Mouse (Mus musculus): ENCODE data around the gene Mfng. TPM values are rescaled to one million over a fixed set of nuclear protein-coding genes. Genes with fewer than 3 reads are reported as not detected.

The Mfng gene
- total RNA-seq, 2 experiments from 2014 or later = 11.2 to 11.8 TPM

DNA sequence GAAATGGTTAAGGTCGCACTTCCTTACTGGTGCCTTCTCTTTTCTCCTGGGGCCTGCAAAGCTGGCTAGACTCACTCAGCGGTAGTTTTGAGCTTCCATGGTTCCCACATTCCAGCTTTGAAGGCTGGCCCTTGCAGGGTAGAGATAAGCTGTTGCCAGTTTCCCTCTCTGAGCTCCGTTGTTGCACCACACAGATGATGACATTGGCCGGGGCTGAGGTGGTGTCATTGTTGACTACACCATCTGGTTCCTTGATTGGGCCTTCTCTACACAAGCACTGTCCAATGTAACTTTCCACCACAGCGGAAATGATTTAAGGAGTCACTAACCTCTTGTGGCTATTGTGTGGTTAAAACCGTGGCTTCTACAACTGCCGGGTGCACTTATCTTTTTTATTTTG is 52.7 kb downstream of the Mfng start:
- intact Hi-C loops (cut with DNase I) = loop anchor here (1.0 kb wide), 1 partner anchor 97 kb away; no protein-coding TSS in a partner anchor
- peak; percentile 49 to 54 for DNase-seq

DNA sequence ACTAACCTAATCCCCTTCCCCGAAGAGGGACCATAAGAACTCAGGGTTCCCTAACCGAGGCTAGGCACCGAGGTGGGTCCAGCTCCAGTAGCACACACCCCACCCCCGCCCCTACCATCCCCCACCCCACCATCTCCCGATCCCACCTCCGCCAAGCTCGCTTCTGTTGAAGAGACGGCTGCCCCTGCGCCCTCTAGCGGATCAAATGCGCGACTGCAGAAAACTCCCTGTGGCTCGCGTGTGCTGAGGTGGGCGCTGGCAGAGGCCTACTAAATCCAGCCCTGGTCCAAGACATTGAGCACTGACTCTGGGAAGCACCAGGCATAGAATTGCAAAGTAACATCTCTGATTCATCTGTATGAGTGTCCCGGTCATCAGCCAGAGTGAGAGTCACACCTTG is 53.2 kb downstream of the Mfng start:
- intact Hi-C loops (cut with DNase I) = loop anchor here (1.0 kb wide), 1 partner anchor 97 kb away; no protein-coding TSS in a partner anchor
- DNase-seq = peak; percentile 63 to 71

DNA sequence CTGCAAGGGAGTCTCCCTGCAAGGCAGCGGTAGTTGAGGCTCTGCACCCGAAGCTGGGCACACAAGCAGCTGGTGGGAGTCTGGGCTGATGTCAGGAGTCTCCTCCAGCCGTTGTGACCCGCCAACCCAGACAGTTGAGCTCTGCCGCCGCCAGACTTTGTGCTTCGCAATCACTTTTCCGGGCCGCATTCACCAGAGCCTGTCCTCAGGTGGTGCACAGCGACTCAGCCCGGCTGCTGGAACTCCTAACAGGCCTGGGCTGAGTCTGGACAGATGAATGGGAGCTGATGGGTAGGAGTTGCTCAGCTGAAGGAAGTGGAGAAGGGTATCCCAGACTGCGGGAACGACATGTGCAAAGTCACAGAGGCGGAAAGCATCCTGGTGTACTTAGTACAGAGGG is 53.9 kb downstream of the Mfng start:
- peak in 1 of 2 experiments; percentile 16 for DNase-seq
- intact Hi-C loops (cut with DNase I) = no loop called here

DNA sequence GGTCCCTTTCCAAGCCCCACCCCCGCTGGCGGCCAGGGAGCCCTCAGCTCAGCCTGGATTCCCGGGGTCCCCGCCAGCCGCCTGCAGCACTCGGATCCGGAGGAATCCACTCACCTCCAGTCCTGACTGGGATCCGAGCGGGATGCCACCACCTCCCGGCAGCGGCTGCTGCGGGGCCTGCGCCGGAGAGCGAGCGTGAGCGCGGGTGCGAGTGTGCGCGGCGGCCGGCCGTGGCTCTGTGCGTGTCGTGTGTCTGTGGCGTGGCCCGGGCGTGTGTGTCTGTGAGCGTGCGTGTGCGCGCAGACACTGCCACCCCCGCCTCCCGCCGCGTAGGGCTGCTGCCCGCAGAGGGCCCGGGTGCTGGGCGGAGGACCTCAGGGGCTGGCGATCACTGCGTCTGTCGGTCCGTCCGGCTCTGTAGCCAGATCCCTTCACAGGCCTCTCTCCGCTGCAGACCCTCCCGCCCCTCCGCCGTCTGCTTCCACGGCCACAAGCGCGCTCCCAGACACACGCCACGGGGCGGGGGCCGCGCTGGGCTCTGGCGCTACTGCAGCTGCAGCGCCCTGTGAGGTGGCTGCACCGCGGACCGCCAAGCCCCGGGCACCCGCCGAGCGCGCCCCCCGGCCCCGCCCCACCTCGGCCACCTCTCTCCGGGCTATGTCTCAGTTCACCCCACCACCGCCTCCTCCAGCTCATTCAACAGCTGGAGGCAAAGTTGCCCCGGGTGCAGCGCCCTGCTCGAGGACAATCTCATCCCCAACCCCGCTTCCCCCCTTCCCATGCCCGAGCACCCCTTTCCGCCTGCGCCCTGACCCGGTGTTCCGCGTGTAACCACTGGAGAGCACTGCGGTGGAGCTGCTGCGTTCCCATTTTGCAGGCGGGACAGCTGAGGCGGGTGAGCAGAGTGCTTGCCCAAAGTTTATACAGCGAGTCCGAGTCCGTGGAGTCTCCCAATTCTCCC is 54.7 kb downstream of the Mfng start, which contains the start of gene Elfn2:
Gene Elfn2, minus strand, starts transcription at position 482 of the 961 bp plus-strand sequence.
- intact Hi-C loops (cut with DNase I) = no loop called here
- peak in 1 of 2 experiments; percentile 6 for DNase-seq

DNA sequence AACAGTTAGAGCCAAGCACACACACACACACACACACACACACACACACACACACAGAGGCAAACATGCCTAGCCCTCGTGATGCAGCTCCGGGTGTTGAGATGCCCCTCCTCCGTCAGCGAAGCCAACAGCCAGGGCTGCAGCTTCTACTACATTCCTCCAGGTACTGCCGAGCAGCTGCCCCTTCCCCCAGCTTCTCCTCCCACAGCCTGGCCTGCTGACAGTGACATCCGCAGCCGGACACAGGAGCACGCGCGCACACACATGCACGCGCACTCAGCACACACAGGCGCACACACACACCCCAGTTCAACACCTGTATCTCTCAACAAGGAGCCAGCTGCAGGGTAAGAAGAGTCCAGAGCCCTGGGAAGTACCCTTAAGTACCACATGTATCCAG is 56.3 kb downstream of the Mfng start:
- intact Hi-C loops (cut with DNase I) = no loop called here
- no peak for DNase-seq

DNA sequence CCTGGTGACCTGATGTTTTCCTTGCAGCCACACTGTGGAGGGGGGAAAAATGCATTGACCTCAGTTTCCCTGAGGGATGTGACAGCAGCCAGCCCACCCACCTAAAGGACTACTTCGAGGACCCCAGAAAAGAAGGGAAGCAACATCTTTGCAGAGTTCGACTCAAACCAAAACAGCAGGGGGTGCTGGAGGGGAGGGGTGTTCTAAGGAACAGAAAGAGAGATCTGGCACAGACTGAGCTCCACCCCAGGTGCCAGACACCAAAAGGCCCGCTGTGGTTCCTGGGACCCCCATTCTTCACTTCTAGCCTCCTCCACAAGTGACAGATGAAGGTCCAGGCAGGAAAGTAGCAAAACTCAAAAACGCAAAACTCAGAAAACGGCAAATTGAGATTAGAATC is 57.4 kb downstream of the Mfng start:
- intact Hi-C loops (cut with DNase I) = no loop called here
- DNase-seq = no peak

DNA sequence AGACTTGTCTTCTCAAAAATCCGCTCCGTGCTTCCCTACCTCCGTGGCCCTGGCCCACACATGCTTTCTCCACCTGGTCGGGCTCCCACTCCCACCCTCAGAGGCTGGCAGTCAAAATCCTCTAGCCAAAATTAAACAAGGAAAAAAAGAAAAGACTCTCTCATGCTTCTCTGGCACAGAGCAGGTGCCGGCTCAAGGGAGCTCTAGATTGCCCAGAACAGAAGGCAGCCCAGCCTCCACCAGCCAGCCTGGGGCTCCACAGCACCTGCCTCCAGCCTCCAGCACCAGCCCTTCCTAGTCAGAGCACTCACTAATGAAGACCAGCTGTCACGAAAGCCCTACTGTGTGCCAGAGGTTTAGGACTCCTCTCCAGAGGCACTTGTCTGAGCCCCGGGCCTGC is 59.5 kb downstream of the Mfng start:
- no peak for DNase-seq
- intact Hi-C loops (cut with DNase I) = no loop called here

DNA sequence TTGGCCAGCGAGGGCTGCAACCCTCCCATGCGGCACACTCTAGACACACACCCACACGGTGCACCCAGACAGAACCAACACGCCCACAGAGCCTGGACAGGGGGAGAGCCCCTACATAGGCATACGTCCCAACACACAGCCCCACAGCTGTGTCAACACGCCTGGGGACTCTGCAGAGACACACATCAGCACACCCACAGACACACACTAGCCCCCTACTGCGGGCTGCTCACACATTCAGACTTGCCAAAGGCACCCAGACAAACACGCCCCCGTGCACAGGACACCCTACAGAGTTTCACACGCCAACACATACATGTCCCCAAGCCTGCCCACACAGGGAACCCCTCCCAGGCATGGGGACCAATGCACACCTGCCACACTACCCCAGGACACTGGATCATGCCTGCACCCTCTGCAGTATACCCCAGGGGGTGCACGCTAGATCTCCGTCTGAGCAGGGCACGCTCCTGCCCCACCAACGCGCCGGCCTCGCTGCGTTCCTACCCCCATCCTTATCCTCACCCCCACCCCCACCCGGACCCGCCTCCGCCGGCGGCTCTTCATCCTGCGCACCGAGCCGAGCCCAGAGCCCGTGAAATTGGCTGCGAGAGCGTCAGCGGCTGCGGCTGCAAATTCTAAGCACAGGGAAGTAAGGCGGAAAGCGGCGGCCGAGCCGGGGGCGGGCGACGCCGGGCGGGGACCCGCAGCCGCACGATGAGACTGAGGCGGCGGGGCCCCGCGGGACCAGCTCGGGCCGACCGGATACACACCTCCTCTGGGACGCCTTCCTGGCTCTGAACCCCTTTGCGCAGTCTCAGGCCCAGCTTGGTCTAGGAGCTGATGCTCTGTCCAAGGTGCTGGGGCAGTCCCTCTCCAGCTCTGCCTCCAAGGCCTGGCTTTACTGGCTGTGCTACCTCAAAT is 60.7 kb downstream of the Mfng start:
- intact Hi-C loops (cut with DNase I) = no loop called here
- peak in 1 of 2 experiments; percentile 22 for DNase-seq

DNA sequence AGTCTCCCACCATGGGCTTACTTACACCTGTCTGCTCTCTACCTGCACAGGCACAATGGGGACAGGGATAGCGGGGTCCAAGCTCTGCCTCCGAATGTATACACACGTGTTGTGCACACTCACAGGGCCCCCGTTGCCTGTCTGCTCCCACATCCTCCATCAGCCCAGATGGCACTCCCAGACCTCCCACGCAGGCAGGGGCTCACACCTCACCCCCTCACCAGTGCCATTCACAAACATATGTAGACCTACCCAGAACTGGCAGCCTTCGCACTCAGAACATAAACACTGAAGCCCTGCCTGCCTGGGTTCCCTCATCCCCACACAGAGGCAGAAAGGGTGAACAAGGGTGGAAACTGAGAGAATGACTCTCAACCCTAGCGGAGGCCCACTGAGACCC is 61.3 kb downstream of the Mfng start:
- no peak for DNase-seq
- intact Hi-C loops (cut with DNase I) = no loop called here

DNA sequence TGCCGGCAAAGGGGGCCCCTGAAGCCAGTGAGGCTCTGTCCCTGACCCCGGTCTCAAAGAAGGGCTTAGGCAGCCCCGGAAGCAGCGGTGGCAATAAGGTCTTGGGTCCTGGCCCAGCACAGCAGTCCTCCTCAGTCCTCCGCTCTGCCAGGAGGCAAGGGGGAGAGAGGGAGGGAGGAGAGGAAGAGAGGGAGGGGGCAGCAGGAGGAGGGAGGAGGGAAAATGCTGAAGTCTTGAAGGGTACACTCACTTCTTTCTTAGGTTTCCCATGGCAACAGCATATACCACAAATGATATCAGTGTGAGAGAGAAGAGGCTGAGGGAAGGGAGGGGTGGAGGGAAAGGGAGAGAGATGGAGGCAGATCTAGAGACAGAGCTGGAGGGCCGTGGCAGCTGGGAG is 62.6 kb downstream of the Mfng start:
- intact Hi-C loops (cut with DNase I) = no loop called here
- no peak for DNase-seq

DNA sequence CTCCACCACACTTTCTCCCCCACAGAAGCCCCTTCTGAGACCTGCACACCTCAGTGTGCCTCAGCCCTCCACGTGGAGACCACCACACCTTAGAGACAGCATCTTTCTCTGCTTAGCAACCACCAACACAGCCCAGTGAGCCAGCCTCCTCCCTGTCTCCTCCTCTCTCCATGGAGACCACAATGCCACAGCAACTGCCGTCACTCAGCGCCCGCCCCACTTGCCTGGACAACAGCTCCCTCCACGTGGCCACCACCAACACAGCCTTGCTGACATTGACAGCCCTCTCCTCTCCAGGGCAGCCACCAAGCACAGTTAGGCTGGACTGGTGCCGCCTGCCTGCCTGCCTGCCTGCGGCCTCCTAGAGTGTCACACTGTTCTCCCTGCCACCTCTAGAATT is 63.5 kb downstream of the Mfng start:
- DNase-seq = no peak
- intact Hi-C loops (cut with DNase I) = no loop called here

DNA sequence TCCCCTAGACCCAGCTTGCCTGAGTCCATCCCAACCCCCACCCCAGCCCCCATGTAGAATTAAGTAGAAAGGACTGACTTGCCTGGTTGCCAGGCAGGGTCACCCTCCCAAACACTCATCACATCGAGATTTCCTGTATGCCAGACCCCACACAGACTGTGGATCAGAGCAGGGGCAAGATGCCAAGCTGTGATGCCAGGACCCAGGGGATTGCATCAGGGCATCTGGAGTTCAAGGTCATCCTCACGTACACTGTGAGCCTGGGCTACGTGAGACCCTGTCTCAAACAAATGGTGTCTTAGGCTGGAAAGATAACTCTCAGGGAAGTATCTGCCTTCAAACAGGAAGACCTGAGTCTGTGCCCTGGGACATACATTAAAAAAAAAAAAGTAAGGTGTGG is 66.6 kb downstream of the Mfng start:
- intact Hi-C loops (cut with DNase I) = no loop called here

More for the DNA sequence above, 66.6 kb downstream of the Mfng start:
- DNase-seq = no peak

Other genes with a start within 250 kb of the Mfng start
- 10 to 100 TPM; 26.2 to 41.8 TPM for gene C1qtnf6, start 242.1 kb downstream of the Mfng start, total RNA-seq (2021)
- not detected for gene Sstr3, start 228.8 kb downstream of the Mfng start, total RNA-seq (2021)
- gene Rac2, start 200.7 kb downstream of the Mfng start, total RNA-seq (2021) = 1 to 10 TPM; 2.7 to 7.4 TPM
- gene Cyth4, start 176.4 kb downstream of the Mfng start, total RNA-seq (2021) = 1 to 10 TPM; 5.3 to 7.7 TPM
- 1 to 10 TPM in 1 of 2 experiments, under 1 TPM in 1; 0.75 to 1.5 TPM for gene Elfn2, start 54.7 kb downstream of the Mfng start, total RNA-seq (2021)
- 10 to 100 TPM; 15.4 to 19.0 TPM for gene Card10, start 29.6 kb upstream of the Mfng start, total RNA-seq (2021)
- gene Cdc42ep1, start 69.1 kb upstream of the Mfng start, total RNA-seq (2021) = 10 to 100 TPM; 37.6 to 47.6 TPM
- gene Lgals2, start 82.1 kb upstream of the Mfng start, total RNA-seq (2021) = under 1 TPM in 1 of 2 experiments, not detected in 1; 0.56 TPM
- 10 to 100 TPM; 40.3 to 43.2 TPM for gene Gga1, start 103.7 kb upstream of the Mfng start, total RNA-seq (2021)
- gene Gm49510, start 126.2 kb upstream of the Mfng start, total RNA-seq (2021) = not detected
- gene Sh3bp1, start 126.3 kb upstream of the Mfng start, total RNA-seq (2021) = 1 to 10 TPM; 5.8 to 6.5 TPM
- under 1 TPM; 0.60 to 0.78 TPM for gene Pdxp, start 140.4 kb upstream of the Mfng start, total RNA-seq (2021)
- 100 to 1,000 TPM; 180 to 208 TPM for gene Lgals1, start 153.2 kb upstream of the Mfng start, total RNA-seq (2021)
- gene Nol12, start 161.5 kb upstream of the Mfng start, total RNA-seq (2021) = 10 to 100 TPM; 14.2 to 16.2 TPM
- 10 to 100 TPM; 36.7 to 40.3 TPM for gene Triobp, start 174.2 kb upstream of the Mfng start, total RNA-seq (2021)